Mouse (Mus musculus) CD4-positive, CD25-positive, alpha-beta regulatory T cell, adult 2 months (primary cell): ENCODE data around the gene Foxd1.

ENCODE experiments used
- DNase-seq: peaks from one replicate; pipeline ENCODE4 v3.0.0-alpha.2; 2012; ENCODE audit warnings: low read depth, low spot score

Foxd1 gene

GRCm38 (mm10) chr13:98385877-98386276, 31.8 kb downstream of the Foxd1 start:
- DNase-seq = no peak

- no peak for DNase-seq
Measured at GRCm38 (mm10) chr13:98389092-98389491, 35.0 kb downstream of the Foxd1 start.

GRCm38 (mm10) chr13:98390363-98390762, 36.3 kb downstream of the Foxd1 start:
- no peak for DNase-seq

- DNase-seq = no peak
Measured at GRCm38 (mm10) chr13:98390771-98391634, 37.0 kb downstream of the Foxd1 start.

- no peak for DNase-seq
Measured at GRCm38 (mm10) chr13:98391635-98391990, 37.6 kb downstream of the Foxd1 start.

GRCm38 (mm10) chr13:98392031-98392430, 38.0 kb downstream of the Foxd1 start:
- DNase-seq = no peak

GRCm38 (mm10) chr13:98393356-98394070, 39.5 kb downstream of the Foxd1 start:
- DNase-seq = no peak
